Mouse (Mus musculus): ENCODE measurements around the gene Plxna4.

The Plxna4 gene

DNA sequence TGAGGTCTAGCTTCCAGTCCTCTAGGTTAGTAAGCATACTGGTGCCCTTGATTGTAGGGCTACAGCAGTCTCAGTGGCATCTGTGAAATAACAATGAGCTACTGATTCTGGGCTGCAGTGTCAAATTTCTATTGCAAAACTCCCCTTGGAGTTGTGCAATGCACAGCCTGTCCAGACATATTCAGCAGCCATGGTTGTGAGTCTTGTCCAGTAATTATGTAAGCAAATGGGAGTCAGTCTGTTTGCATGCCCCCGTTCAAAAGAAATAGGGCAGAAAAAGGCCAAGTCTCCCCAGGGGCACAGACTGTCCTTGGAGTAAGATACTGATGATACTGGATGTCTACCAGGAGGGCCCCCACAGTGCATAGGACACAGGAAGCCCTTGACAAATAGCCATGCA is 420.3 kb downstream of the Plxna4 start:
- no peak for DNase-seq (ENCODE audit: low read depth)

- no peak for DNase-seq (ENCODE audit: low read depth)
Measured at GRCm38 (mm10) chr6:32160370-32160769, 427.6 kb downstream of the Plxna4 start.

DNA sequence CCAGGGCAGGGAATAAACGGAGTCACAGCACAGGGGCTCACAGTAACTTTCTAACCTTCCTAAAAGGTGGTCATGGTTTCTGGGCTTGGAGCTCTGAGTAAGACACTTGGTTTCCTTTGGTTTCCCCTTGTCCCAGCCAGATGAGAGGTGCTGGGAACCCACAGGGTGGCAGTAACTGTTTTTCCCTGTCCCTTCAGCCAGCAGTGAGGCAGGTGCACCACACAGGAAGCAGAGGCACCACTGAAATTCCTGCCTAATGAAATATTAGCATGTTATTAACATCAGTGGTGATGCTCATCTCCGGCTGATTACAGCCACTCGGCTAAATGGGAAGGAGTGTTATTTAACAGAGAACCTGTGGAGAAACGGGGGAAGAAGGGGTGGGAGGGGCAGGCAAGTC is 428.1 kb downstream of the Plxna4 start:
- DNase-seq (ENCODE audit: low read depth) = no peak

- DNase-seq (ENCODE audit: low read depth) = peak; percentile 1
Measured at GRCm38 (mm10) chr6:32158347-32158746, 429.6 kb downstream of the Plxna4 start.

DNA sequence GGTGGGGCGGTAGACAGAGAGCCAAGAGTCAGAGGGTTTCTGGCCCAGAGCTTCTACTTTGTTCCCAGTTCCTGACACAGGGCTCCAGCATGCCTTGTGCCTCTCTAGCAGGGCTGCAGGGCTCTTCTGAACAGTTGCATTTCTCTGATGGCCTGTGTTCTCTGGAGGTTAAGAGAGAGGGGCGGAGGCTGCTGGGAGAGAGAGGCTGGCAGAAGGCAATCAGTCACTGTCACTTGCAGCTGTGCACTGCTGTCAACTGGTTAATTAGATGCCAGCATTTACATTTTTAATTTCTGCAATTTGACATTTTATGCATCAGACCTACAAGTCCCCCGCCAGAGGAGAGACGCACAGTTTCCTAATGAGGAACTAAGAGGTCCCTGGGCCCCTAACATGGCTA is 434.8 kb downstream of the Plxna4 start:
- no peak for DNase-seq (ENCODE audit: low read depth)

- DNase-seq (ENCODE audit: low read depth) = no peak
Measured at GRCm38 (mm10) chr6:32150836-32151235, 437.2 kb downstream of the Plxna4 start.

DNA sequence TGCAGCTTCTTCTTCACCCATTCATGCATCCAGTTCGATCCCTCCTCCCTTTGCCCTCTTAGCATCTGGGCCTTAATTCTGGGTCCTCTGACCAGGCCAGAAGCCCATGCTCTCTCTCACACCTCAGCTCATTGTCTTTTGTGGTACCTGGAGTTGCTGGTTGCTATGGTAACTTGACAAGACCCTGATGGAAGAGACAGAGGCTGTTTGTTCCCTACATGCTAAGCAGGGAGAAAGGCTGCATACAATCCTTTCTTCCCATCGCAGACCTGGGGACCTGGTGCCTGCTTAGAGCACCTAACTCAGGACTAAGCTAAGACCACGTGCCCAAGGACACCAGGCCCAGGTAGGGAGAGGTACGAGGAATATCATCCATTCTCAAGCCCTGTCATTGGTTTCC is 443.2 kb downstream of the Plxna4 start:
- DNase-seq (ENCODE audit: low read depth) = no peak

GRCm38 (mm10) chr6:32139537-32139936 is 448.5 kb downstream of the Plxna4 start:
- DNase-seq (ENCODE audit: low read depth) = no peak

DNA sequence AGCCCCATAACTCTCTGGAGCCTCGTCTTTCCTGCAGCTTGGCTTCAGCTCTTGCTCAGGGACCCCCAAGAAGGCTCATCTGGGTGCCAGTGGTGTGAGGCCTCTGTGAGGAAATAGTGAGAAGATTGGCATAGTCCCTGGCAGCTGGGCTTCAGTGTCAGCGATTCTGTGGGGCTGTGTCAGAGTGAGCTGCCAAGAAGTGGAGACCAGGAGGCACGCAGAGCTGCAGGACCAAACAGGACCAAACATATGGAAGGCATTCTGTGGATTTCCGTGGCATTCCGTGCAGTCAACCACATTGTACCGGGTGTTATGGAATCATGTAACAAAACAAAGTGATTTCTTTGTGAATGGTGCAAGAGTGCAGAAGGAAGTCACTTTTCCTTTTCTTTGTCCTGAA is 461.1 kb downstream of the Plxna4 start:
- DNase-seq (ENCODE audit: low read depth) = no peak

DNA sequence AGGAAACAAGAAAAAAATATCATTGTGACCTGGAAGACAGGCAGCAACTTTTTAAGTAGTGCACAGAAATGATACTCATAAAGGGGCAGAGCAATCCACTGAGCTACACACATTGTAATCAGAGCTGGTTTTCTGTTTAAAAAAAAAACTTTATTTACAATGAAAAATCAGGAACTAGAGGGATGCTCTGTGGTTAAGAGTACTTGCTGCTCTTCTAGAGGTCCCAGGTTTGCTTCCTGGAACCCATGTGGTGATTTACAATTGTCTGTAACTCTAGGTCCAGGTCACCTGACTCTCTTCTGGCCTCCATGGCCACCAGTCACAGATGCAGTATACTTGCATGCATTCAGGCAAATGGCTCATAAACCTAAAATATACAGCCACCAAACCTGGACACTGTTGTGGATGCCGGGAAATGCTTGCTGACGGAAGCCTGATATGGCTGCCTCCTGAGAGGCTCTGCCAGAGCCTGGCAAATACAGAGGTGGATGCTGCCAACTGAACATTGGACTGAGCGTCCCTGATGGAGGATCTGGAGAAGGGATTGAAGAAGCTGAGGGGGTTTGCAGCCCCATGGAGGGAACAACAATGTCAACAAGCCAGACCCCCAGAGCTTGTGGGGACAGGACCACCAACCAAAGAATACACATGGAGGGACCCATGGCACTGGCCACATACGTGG is 465.3 kb downstream of the Plxna4 start:
- DNase-seq (ENCODE audit: low read depth) = no peak

DNA sequence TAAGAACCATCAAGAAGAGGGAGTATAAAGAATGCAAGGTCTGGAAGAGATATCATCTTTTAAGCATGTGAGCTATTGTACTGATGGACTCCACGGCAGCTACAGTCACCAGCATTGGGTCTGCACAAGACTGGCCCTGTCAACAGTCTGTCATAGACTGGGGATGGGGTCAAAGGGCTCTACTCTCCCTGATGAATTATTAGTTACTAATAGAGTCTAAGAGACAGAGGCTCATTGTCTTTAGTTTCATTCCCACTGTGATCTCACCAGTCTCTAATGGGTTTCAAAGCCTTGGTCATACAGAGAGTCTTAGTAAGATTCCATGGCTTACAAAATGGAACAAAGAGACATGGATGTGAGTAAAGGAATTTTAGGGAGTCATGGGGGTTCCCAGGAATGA is 467.1 kb downstream of the Plxna4 start:
- no peak for DNase-seq (ENCODE audit: low read depth)

GRCm38 (mm10) chr6:32109207-32109606 is 478.8 kb downstream of the Plxna4 start:
- no peak for DNase-seq (ENCODE audit: low read depth)

DNA sequence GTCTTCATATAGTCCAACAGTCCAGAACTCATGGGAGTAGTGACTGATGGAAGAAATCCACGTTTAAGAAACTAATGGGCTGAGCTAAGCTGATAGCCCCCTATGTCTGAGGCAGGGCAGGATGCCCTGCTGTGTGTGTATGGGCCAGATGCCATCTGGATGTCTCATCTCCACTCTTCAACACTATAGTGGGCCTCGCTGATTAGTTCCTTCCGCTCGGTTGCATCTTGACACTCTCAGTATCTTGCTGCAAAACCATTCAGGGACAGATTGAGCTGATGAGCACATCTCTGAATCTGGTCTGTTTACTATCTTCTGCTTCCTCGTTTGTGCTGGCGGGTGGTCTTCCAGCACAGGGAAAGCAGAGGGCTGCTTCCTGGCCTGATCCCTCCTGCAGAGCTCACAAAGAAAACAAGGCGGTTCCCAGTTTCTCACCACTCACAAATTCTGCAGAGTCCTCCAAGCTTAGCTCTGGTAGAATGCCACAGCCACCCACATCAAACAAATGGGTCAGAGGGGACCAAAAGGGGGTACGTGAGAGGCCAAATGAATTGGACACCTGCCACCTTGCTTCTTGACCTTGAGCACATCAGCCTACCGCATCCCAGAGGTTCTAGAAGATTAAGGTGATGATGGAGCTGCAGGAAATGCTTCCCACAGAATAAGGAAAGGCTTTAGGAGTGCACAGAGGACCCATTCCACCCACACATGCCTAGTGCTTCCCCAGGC is 482.3 kb downstream of the Plxna4 start:
- DNase-seq (ENCODE audit: low read depth) = no peak

All from induced T-regulatory cell, adult 2 months (primary cell).